Mouse (Mus musculus) liver, embryonic 14.5 days (tissue): ENCODE measurements around the gene Thap11.

Experiments used
- CTCF ChIP-seq: IDR thresholded peaks from 2 replicates; pipeline ENCODE4 v1.5.1; 2016; ENCODE audit warnings: antibody characterized with exemption, low read depth, control low read depth
- EP300 ChIP-seq: IDR thresholded peaks from 2 replicates; pipeline ENCODE4 v1.6.1; 2016; ENCODE audit warnings: antibody characterized with exemption, low read depth

DNA sequence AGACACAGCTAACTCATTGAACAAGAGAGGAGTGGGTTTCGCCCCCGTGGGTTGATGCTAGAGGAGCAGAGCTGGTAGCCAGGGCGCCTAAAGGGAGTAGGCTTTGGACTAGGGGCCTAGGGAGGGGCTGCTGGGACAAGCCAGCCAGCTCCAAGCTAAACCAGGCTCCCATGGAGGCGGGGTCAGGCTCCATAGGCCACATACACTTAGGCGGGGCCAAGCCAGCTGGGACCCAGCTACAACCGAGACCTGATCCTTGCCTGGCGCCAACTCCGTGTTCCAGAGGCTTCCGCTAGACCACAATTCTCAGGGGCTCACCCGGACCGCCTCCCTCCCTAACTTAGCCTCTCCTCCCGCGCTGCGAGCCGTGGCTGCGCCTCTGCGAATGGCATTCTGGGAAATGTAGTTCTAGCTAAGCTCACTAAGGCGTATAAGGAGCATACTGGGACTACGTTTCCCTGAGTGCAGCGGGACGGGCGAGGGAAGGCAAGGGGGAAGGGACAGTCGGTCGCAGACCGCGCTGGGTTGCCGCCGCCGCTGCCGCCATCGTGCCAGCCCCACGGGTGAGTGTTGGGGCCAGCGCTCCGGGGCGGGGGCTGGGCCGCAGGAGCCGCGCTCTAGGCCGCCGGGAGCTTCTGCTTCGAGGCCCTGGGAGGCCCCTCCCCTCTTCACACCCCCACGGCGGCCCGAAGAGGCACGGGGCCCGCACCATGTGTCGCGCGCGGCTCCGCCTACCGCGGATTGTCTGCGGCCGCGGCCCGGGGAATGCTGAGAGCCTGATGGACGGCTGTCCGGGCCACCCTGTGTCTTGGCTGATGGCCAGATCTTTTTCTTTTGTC is 5.4 kb downstream of the Thap11 start, which contains the start of gene Nutf2:
- no peak for TF ChIP-seq CTCF
- peak; percentile 35; the same call in 1 of the 2 replicates for TF ChIP-seq EP300
